Mouse (Mus musculus) lung, postnatal 0 days (tissue): ENCODE data around the gene D030056L22Rik.

Source experiments
- CTCF ChIP-seq: IDR thresholded peaks from 2 replicates; pipeline ENCODE4 v1.5.1; 2016; ENCODE audit warnings: antibody characterized with exemption, mild to moderate bottlenecking
- EP300 ChIP-seq: IDR thresholded peaks from 2 replicates; pipeline ENCODE4 v1.6.1; 2016; ENCODE audit warnings: antibody characterized with exemption, mild to moderate bottlenecking, control low read depth

DNA sequence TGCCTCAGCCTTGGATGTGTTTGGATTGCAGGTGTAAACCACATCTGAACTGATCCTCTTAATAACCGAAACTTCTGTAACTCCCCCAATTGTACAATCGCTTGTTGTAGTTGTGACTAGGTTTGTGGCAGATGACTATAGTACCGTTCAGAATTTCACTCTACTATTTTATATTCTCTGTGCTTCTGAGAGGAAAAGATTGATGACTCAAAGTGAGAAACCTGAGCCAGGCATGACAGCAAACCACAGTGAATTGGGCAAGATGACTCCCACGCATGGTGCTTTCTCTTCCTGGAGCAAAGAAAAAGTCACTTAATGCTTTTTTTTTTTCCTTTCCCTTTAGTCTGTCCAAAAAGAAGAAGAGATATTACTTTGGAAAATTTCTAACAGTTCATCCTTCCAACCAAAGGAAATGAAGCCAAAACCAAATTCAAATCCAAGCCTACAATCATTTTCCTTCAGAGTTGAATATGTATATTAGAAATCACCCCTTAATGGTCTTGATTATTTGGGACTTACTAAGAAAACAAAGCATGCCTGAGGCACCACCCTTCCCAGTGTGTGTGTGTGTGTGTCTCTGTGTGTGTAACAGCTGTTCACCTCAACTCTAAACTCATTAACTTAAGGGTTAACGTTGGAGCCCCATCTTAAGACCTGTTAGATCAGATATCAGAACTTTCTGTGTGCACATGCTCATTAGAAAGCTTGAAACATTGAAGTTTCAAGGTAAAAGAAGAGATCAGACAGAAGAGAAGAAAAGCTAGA is 33.8 kb downstream of the D030056L22Rik start:
- no peak for TF ChIP-seq CTCF
- TF ChIP-seq EP300, result no peak
